Mouse (Mus musculus) liver, adult (tissue): ENCODE results near the gene Atp4a.

Experiments used
- GATA4 ChIP-seq: IDR thresholded peaks from 2 replicates; pipeline ENCODE4 v1.6.1; 2014; ENCODE audit warnings: mild to moderate bottlenecking, low read length; ENCODE audit not compliant: insufficient replicate concordance

The Atp4a gene

DNA sequence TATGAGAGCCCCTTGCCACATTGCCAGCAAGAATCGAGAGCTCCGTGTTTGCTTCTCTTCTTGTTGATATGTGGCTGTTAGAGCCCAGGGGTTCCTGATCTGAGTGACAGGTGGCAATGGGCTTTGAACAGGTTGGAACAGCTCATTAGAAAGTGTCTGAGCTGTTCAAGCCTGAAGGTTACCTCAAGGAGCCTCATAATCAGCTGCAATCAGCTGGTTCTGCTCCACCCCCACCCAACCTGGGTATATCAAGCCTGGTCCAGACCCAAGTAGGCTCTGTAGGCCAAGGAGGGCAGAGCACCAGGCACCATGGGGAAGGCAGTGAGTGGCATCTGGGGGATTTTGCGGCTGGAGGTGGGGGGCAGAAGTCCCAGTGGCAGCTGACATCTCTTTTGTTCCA, at the start of gene Atp4a:
Gene Atp4a (plus strand): TSS at position 268 of the 400 bp plus-strand sequence.
- TF ChIP-seq GATA4 = no peak

DNA sequence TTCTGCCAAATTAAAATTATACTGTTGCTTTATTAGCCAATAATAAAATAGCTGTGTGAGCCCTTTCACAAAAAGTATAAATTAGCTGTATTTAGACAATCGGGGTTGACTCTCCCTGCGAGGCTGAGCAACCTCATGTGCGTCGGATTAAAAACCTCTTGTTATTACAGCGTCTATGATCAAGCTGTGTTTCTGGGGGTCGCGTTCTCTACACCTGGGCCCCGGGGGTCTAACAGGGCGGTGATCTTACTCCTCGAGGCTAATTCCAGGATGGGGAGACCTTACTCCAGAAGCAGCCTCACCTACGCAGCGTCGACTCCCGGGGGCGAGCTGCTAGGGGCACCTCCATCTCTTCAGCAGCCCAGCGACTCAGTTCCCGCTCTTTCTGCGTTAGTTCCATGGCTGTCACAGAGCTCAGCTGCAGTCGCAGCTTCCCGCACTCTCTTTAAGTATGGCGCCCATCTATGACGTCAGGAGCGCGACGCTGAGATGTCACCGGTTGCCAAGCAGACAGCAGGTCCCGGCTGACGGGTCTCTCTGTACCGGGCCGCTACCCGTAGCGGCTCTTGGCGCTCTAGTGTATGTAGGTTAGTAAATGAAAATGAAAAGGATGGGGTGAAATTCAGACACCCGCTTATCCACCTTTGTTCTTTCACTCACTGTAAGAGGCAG, 47.3 kb upstream of the Atp4a start, which contains the start of gene Haus5:
Gene Haus5 (minus strand): TSS at position 466 of the 672 bp plus-strand sequence.
- no peak for TF ChIP-seq GATA4

GRCm38 (mm10) chr7:30665321-30665720, 46.7 kb upstream of the Atp4a start:
- no peak for TF ChIP-seq GATA4

GRCm38 (mm10) chr7:30669229-30669628, 42.8 kb upstream of the Atp4a start:
- no peak for TF ChIP-seq GATA4

DNA sequence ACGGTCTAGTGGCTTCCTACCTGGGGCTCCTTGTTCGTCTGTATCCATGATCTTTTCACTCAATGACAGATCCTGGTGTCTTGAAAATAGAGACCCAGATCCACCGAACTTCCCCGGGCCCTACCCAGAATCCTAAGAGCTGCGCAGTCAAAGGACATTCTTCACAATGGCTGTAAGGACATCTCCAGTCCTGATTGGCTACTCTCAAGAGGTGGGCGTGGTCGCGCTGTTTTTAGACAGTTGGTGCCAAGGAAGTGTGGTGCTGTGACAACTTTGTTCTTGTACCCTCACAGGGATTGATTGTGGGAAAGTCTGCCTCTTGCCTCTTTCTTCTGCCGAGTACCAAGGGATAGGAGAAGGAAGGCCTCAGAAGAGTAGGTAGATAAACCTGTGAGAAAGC, 40.5 kb upstream of the Atp4a start, which contains the start of gene Pmis2:
Gene Pmis2 (minus strand): TSS at position 126 of the 400 bp plus-strand sequence.
- TF ChIP-seq GATA4 = no peak

DNA sequence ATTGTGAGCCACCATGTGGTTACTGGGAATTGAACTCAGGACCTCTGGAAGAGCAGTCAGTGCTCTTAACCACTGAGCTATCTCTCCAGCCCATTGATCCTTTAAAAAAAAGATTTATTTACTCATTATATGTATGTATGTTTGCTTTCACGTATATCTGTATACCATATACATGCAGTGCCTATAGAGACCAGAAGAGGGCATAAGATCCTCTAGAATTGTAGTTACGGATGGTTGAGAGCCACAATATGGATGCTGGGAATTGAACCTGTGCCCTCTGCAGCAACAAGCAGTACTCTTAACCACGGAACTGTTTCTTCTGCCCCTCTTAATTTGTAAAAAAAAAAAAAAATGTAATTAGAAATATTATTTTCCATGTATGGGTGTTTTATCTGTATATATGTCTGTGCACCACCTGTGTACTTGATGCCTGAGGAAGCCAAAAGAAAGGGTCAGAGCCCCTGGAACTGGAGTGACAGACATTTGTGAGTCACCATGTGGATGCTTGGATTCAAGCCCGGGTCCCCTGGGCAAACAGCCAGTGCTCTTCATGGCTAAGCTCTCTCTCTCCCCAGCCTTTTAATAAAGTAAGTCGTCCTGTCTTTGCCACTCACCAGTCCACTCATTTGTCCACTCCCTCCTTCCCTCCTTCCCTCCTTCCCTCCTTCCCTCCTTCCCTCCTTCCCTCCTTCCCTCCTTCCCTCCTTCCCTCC, 33.6 kb upstream of the Atp4a start:
- TF ChIP-seq GATA4 = no peak

- TF ChIP-seq GATA4 = no peak
These were observed 30.1 kb upstream of the Atp4a start for GRCm38 (mm10) chr7:30681897-30682296.

DNA sequence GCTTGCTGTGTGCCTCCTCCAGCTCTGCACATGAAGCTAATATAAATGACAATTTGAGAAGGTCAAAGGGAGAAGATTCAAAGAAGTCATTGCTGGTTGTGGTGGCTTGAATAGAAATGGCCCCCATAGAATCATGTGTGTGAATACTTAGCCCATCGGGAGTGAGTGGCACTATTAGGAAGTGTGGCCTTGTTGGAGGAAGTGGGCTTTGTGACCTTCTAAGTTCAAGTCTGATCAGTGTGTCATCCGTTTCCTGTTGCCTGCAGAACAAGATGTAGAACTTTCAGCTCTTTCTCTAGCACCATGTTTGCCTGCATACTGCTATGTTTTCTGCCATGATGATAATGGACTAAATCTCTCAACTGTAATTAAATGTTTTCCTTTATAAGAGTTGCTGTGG, 28.6 kb upstream of the Atp4a start:
- no peak for TF ChIP-seq GATA4

DNA sequence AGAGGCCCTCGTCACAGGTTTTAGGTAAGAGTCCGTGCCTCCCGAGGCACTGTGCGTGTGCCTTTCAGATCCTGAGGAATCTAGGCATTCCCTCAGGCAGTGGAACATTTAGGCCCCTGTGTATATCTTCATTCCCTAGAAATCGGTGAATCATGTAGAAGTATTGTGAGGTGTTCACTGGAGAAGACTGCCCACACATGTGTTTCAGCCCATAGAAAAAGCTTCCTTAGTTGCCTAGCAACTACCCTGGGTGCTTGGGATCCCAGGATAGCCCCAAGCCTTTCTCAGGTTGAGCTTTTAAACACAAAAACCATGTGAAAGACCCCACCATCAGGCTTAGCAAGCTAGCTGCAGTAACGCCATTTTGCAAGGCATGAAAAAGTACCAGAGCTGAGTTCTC, 23.7 kb upstream of the Atp4a start:
- TF ChIP-seq GATA4 = no peak

DNA sequence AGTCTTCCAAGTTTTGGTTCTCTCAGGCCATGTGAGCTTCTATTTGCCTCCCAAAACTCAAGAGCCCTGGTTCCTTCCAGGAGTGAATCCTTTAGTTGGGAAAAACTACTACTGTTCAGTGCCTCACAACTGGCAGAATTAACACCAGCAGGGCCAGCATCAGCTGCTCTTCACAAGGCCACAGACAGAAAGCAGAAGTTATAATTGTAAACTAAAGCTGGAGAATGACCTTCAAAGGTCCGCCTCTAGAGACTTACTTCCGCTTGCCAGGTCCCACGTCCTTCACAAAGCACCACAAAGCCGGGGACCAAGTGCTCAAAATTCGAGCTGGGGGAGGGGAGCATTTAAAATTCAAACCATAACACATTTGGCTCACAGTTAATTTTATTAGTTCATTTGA, 13.9 kb upstream of the Atp4a start:
- TF ChIP-seq GATA4 = no peak

GRCm38 (mm10) chr7:30698589-30698988, 13.4 kb upstream of the Atp4a start, which contains the start of gene 2200002J24Rik:
Gene 2200002J24Rik, plus strand, starts transcription at chr7:30698926.
- TF ChIP-seq GATA4 = no peak

GRCm38 (mm10) chr7:30706214-30706882, 5.7 kb upstream of the Atp4a start:
- TF ChIP-seq GATA4 = peak; percentile 70; the same call in 1 of the 2 replicates

DNA sequence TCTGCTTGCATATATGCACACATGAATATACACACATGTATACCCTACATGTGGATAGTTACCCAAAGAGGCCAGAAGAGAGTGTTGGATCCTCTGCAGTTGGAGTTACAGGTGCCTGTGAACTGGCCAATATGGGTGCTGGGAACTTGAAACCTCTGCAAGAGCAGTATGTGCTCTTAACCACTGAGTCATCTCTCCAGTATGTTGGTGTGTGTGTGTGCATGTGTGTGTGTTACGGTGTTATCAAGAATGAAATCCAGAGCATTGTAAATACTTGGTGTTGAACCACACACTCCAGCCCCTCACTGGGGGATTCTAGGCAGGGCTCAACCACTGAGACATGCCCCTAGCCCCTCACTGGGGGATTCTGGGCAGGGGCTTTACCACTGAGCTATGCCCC, 4.6 kb upstream of the Atp4a start:
- TF ChIP-seq GATA4 = no peak

DNA sequence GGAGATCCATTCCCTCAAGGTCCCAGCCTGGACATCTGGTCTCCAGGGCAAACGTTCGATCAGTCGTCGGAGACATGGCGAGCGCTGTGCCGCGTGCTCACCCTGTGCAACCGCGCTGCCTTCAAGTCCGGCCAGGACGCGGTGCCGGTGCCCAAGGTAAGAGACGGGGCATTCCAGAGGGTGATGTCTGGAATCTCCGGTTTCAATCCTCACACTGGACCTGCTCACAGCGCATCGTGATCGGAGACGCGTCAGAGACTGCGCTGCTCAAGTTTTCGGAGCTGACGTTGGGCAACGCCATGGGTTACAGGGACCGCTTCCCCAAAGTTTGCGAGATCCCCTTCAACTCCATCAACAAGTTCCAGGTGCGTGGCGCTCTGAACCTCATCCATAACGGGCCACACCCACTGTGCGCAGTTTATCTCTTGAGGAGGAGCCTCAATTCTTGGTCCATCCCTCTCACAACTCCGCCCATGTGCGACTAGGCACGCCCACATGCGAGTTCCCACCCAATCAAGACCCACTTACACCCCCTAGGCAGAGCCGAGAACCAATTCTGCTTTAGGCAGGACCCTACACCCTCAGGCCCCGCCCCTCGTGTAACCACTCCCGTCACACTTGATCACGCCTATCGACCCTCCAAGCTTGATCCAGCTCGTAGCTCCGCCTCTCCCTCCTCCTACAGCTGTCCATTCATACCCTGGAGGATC, 5.2 kb downstream of the Atp4a start:
- TF ChIP-seq GATA4 = no peak

- TF ChIP-seq GATA4 = no peak
These were observed 5.7 kb downstream of the Atp4a start for GRCm38 (mm10) chr7:30717716-30718046.
